ENCODE assay signal across 19 mouse cellular contexts in genomic region chr3:140702929-140703328, GRCm38 (mm10).
"Had no signal": no experiment of that assay in that cellular context is flagged by ENCODE, and none has a peak within 500 bp of the region (broad histone marks: within the 10 kb centered on the region; RNA-seq: fewer than 3 reads in every experiment).

No protein-coding gene starts in this region.

- DNase-seq: kidney, adult 18-20 months; kidney, adult 9 months; kidney, postnatal 25 days; layer of hippocampus, postnatal 36 days; liver, embryonic 13.5 days; lung, adult 2 months; lung, postnatal 14 days; lung, postnatal 4 days; right cerebral cortex, adult 18-20 months; right cerebral cortex, postnatal 14 days; spleen, adult 18-20 months; thymus, postnatal 25 days had no signal

- H3K27me3 ChIP-seq: liver, embryonic 13.5 days; midbrain, embryonic 15.5 days; neural tube, embryonic 12.5 days; neural tube, embryonic 15.5 days; stomach, embryonic 15.5 days had no signal

- H3K4me2 ChIP-seq: liver, embryonic 13.5 days; midbrain, embryonic 15.5 days; neural tube, embryonic 12.5 days; neural tube, embryonic 15.5 days; stomach, embryonic 15.5 days had no signal

- H3K36me3 ChIP-seq: liver, embryonic 13.5 days; midbrain, embryonic 10.5 days; midbrain, embryonic 15.5 days; neural tube, embryonic 12.5 days; neural tube, embryonic 15.5 days; stomach, embryonic 15.5 days had no signal

- H3K27ac ChIP-seq: layer of hippocampus, adult 2 months; left cerebral cortex, adult 2 months; liver, embryonic 13.5 days; midbrain, embryonic 10.5 days; midbrain, embryonic 15.5 days; neural tube, embryonic 12.5 days; neural tube, embryonic 15.5 days; stomach, embryonic 15.5 days had no signal

- ATAC-seq: midbrain, embryonic 15.5 days had no signal

- H3K9ac ChIP-seq: liver, embryonic 13.5 days; midbrain, embryonic 15.5 days; neural tube, embryonic 12.5 days; neural tube, embryonic 15.5 days; stomach, embryonic 15.5 days had no signal

- H3K4me1 ChIP-seq: liver, embryonic 13.5 days; midbrain, embryonic 10.5 days; midbrain, embryonic 15.5 days; neural tube, embryonic 12.5 days; stomach, embryonic 15.5 days had no signal

- H3K9me3 ChIP-seq: liver, embryonic 13.5 days; midbrain, embryonic 10.5 days; midbrain, embryonic 15.5 days; neural tube, embryonic 12.5 days; neural tube, embryonic 15.5 days; stomach, embryonic 15.5 days had no signal

- H3K4me3 ChIP-seq: layer of hippocampus, adult 2 months; left cerebral cortex, adult 2 months; liver, embryonic 13.5 days; midbrain, embryonic 10.5 days; midbrain, embryonic 15.5 days; neural tube, embryonic 12.5 days; neural tube, embryonic 15.5 days; stomach, embryonic 15.5 days had no signal
